Mouse (Mus musculus) limb, embryonic 15.5 days (tissue): ENCODE data around the gene Tspo. TPM values are rescaled to one million over a fixed set of nuclear protein-coding genes. Genes with fewer than 3 reads are reported as not detected.

Experiments
- ATAC-seq: fragments of 200-750 bp; cut with Nextera tagmentation; 2 replicates; pipeline ENCODE4 v1.8.0; 2017; ENCODE audit warnings: low read depth, moderate TSS enrichment; ENCODE audit not compliant: insufficient number of reproducible peaks, low FRiP score, low TSS enrichment
- H3K27ac ChIP-seq: fragments of 300-500 bp; sonication (generic); 2 replicates; pipeline ENCODE4 v1.5.1; 2015; ENCODE audit warnings: moderate library complexity, mild to moderate bottlenecking, inconsistent platforms
- H3K27me3 ChIP-seq: fragments of 300-500 bp; sonication (generic); 2 replicates; pipeline ENCODE4 v1.6.1; 2015; ENCODE audit warnings: inconsistent platforms
- H3K36me3 ChIP-seq: fragments of 300-500 bp; sonication (generic); 2 replicates; pipeline ENCODE4 v1.6.1; 2015; ENCODE audit warnings: inconsistent platforms
- H3K4me1 ChIP-seq: fragments of 300-500 bp; sonication (generic); 2 replicates; pipeline ENCODE4 v1.6.1; 2015; ENCODE audit warnings: inconsistent platforms
- H3K4me2 ChIP-seq: fragments of 300-500 bp; sonication (generic); 2 replicates; pipeline ENCODE4 v1.6.1; 2015; ENCODE audit warnings: mild to moderate bottlenecking, inconsistent platforms
- H3K4me3 ChIP-seq: fragments of 300-500 bp; sonication (generic); 2 replicates; pipeline ENCODE4 v1.5.1; 2015; ENCODE audit warnings: mild to moderate bottlenecking, inconsistent platforms
- H3K9ac ChIP-seq: fragments of 300-500 bp; sonication (generic); 2 replicates; pipeline ENCODE4 v1.6.1; 2015; ENCODE audit warnings: inconsistent platforms
- H3K9me3 ChIP-seq: fragments of 300-500 bp; sonication (generic); 2 replicates; pipeline ENCODE4 v1.6.1; 2016; ENCODE audit warnings: inconsistent platforms
- WGBS: fragments of 180-500 bp; shearing (Covaris S2); methylation state at CpG from one replicate; pipeline ENCODE4 v1.1.7; 2015; 5-methylcytosine and 5-hydroxymethylcytosine counted together
- microRNA-seq: library from miRNA; unstranded; fragments of <30 nt; microRNA quantifications from one replicate; pipeline ENCODE4, GENCODE M21; 2016
- polyA plus RNA-seq: library from polyadenylated mRNA; unstranded; fragments of >200 nt; fragmentation: Nextera tagmentation; extraction: Ambion mirVana; gene quantifications from 2 replicates; pipeline ENCODE4 v1.2.1, GENCODE M21; 2015

The Tspo gene
- polyA plus RNA-seq, 1 experiment from 2014 or later: 56.4 TPM

GRCm38 (mm10) chr15:83606700-83607099 lies 43.3 kb downstream of the Tspo start:
- H3K36me3 ChIP-seq: no peaks in the 10 kb centered on the region
- ATAC-seq: no peak
- H3K4me2 ChIP-seq: no peak overlapping the region
- H3K27me3 ChIP-seq: no peaks in the 10 kb centered on the region
- no peak overlapping the region for H3K27ac ChIP-seq
- H3K4me3 ChIP-seq: no peak overlapping the region
- H3K4me1 ChIP-seq: no peaks in the 10 kb centered on the region
- H3K9ac ChIP-seq: no peak overlapping the region
- WGBS: 87% methylated on average over 8 of the region's 8 CpGs
- no peaks in the 10 kb centered on the region for H3K9me3 ChIP-seq

GRCm38 (mm10) chr15:83607115-83607802 lies 43.9 kb downstream of the Tspo start:
- no peaks in the 10 kb centered on the region for H3K27me3 ChIP-seq
- no peak for ATAC-seq
- no peak overlapping the region for H3K9ac ChIP-seq
- no peaks in the 10 kb centered on the region for H3K9me3 ChIP-seq
- H3K36me3 ChIP-seq: 0 out of 2 replicates have a peak, but pooled peaks cover 3% of the 10 kb centered on the region
- no peak overlapping the region for H3K4me2 ChIP-seq
- WGBS: 46% methylated on average over 15 of the region's 15 CpGs
- H3K4me1 ChIP-seq: no peaks in the 10 kb centered on the region
- no peak overlapping the region for H3K4me3 ChIP-seq
- no peak overlapping the region for H3K27ac ChIP-seq

GRCm38 (mm10) chr15:83615245-83615644 lies 51.9 kb downstream of the Tspo start:
- no peak overlapping the region for H3K9ac ChIP-seq
- H3K27me3 ChIP-seq: no peaks in the 10 kb centered on the region
- H3K4me3 ChIP-seq: no peak overlapping the region
- WGBS: 79% methylated on average over 3 of the region's 3 CpGs
- H3K4me1 ChIP-seq: no peaks in the 10 kb centered on the region
- H3K4me2 ChIP-seq: no peak overlapping the region
- H3K27ac ChIP-seq: no peak overlapping the region
- peaks cover 3% of the 10 kb centered on the region; the same call in 1 of the 2 replicates for H3K36me3 ChIP-seq
- H3K9me3 ChIP-seq: no peaks in the 10 kb centered on the region
- ATAC-seq: no peak

Small RNA genes within 50 kb of the gene (microRNA-seq; reads per million reads assigned to microRNA genes)
- gene Gm24575: not detected

Other genes with a start within 250 kb of the Tspo start
- gene Arfgap3, start 213.3 kb upstream of the Tspo start, polyA plus RNA-seq: 60.8 and 61.4 TPM in 2 replicates
- 57.2 and 65.8 TPM in 2 replicates for gene Pacsin2, start 99.0 kb upstream of the Tspo start, polyA plus RNA-seq
- 19.1 and 19.3 TPM in 2 replicates for gene Ttll1, start 52.7 kb upstream of the Tspo start, polyA plus RNA-seq
- gene Bik, start 36.7 kb upstream of the Tspo start, polyA plus RNA-seq: 4.1 and 5.0 TPM in 2 replicates
- gene Mcat, start 195 bp downstream of the Tspo start, polyA plus RNA-seq: 28.8 and 31.5 TPM in 2 replicates
- 33.2 and 36.5 TPM in 2 replicates for gene Ttll12, start 31.6 kb downstream of the Tspo start, polyA plus RNA-seq
- gene Scube1, start 161.4 kb downstream of the Tspo start, polyA plus RNA-seq: 7.1 and 9.7 TPM in 2 replicates
- 8.0 and 9.2 TPM in 2 replicates for gene Mpped1, start 215.9 kb downstream of the Tspo start, polyA plus RNA-seq